Mouse (Mus musculus): ENCODE data around the gene Apex1.

DNA sequence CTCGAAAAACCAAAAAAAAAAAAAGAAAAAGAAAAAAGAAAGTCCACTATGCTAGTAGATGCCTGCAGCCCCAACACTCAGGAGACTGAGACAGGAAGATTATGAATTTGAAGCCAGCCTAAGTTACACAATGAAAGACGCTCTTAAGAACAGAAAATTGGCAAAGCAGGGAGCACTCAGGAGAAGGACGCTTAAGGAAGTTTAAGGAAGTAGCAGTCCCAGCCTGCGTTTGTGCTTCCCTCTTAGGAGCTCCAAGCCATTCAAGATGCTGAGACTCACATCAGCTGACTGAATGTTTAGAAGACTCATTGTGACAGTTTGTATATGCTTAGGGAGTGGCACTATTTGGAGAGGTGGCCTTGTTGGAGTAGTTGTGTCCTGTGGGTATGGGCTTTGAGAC, 16.6 kb upstream of the Apex1 start:
- no peak for TF ChIP-seq CTCF (IDR thresholded peaks at IDR 0.05; ENCODE audit: extremely low read depth, insufficient read length, insufficient replicate concordance, low read depth, low read length)
- TF ChIP-seq POLR2A (IDR thresholded peaks at IDR 0.05; ENCODE audit: low read depth, low read length), result no peak
